Mouse (Mus musculus) intestine, postnatal 0 days (tissue): Measurements from ENCODE around the gene Tmem239. TPM values are rescaled to one million over a fixed set of nuclear protein-coding genes. Genes with fewer than 3 reads are reported as not detected.

Experiments used
- ATAC-seq: fragments of 200-750 bp; cut with Nextera tagmentation; 2 replicates; pipeline ENCODE4 v1.8.0; 2017; ENCODE audit warnings: mild to moderate bottlenecking, moderate TSS enrichment, moderate library complexity
- H3K27ac ChIP-seq: fragments of 300-500 bp; sonication (generic); 2 replicates; pipeline ENCODE4 v1.5.1; 2014; ENCODE audit warnings: mild to moderate bottlenecking, low read depth, low read length, moderate library complexity
- H3K27me3 ChIP-seq: fragments of 300-500 bp; sonication (generic); replicated peaks from 2 replicates; pipeline ENCODE4 v1.6.1; 2014; ENCODE audit warnings: low read length, mixed read lengths; ENCODE audit not compliant: control insufficient read depth, insufficient read depth
- H3K36me3 ChIP-seq: fragments of 300-500 bp; sonication (generic); 2 replicates; pipeline ENCODE4 v1.6.1; 2014; ENCODE audit warnings: mild to moderate bottlenecking, moderate library complexity; ENCODE audit not compliant: control insufficient read depth, insufficient read depth
- H3K4me1 ChIP-seq: fragments of 300-500 bp; sonication (generic); replicated peaks from 2 replicates; pipeline ENCODE4 v1.6.1; 2014; ENCODE audit warnings: antibody characterized with exemption, low read length, mixed read lengths; ENCODE audit not compliant: control insufficient read depth, insufficient read depth
- H3K4me2 ChIP-seq: fragments of 300-500 bp; sonication (generic); replicated peaks from 2 replicates; pipeline ENCODE4 v1.6.1; 2014; ENCODE audit warnings: low read depth, mild to moderate bottlenecking, moderate library complexity
- H3K4me3 ChIP-seq: fragments of 300-500 bp; sonication (generic); 2 replicates; pipeline ENCODE4 v1.5.1; 2014; ENCODE audit warnings: low read depth, low read length
- H3K9ac ChIP-seq: fragments of 300-500 bp; sonication (generic); 2 replicates; pipeline ENCODE4 v1.6.1; 2014; ENCODE audit warnings: mild to moderate bottlenecking, low read depth, low read length
- H3K9me3 ChIP-seq: fragments of 300-500 bp; sonication (generic); 2 replicates; pipeline ENCODE4 v1.6.1; 2016; ENCODE audit warnings: mixed run types; ENCODE audit not compliant: control insufficient read depth
- CTCF ChIP-seq: sonication (generic); IDR thresholded peaks from 2 replicates; pipeline ENCODE4 v1.5.1; 2016; ENCODE audit warnings: low read depth, mild to moderate bottlenecking, control low read depth, antibody characterized with exemption, moderate library complexity
- WGBS: fragments of 180-500 bp; shearing (Covaris S2); extraction: QIAGEN DNeasy Blood & Tissue Kit; methylation state at CpG from one replicate; pipeline ENCODE4 v1.1.7; 2014; 5-methylcytosine and 5-hydroxymethylcytosine counted together
- polyA plus RNA-seq: library from polyadenylated mRNA; unstranded; fragments of >200 nt; fragmentation: Nextera tagmentation; extraction: Ambion mirVana; gene quantifications from 2 replicates; pipeline ENCODE4 v1.2.1, GENCODE M21; 2015

Tmem239 gene
- polyA plus RNA-seq, 1 experiment from 2014 or later = not detected

GRCm38 (mm10) chr2:130392836-130393235, 13.4 kb upstream of the Tmem239 start:
- WGBS = 91% methylated on average over 3 of the region's 3 CpGs

GRCm38 (mm10) chr2:130395696-130396095, 10.6 kb upstream of the Tmem239 start:
- no peak overlapping the region for H3K4me2 ChIP-seq
- H3K9ac ChIP-seq = no peak overlapping the region
- H3K27me3 ChIP-seq = peaks cover 8% of the 10 kb centered on the region; the same call in 1 of the 2 replicates
- H3K4me3 ChIP-seq = no peak overlapping the region
- ATAC-seq = no peak
- 94% methylated on average over 11 of the region's 11 CpGs for WGBS
- H3K9me3 ChIP-seq = no peaks in the 10 kb centered on the region
- H3K27ac ChIP-seq = no peak overlapping the region
- no peaks in the 10 kb centered on the region; the same call in 1 of the 2 replicates for H3K36me3 ChIP-seq
- no peak for TF ChIP-seq CTCF
- H3K4me1 ChIP-seq = no peaks in the 10 kb centered on the region; the same call in 1 of the 2 replicates

More at GRCm38 (mm10) chr2:130392836-130393235, 13.4 kb upstream of the Tmem239 start:
- Histone ChIP-seq H3K4me3 (no peak overlapping the region), H3K4me1 (no peaks in the 10 kb centered on the region; the same call in 1 of the 2 replicates), H3K9ac (no peak overlapping the region), H3K4me2 (no peak overlapping the region), H3K9me3 (no peaks in the 10 kb centered on the region), H3K27me3 (peaks cover under 1% of the 10 kb centered on the region; the same call in 1 of the 2 replicates), H3K27ac (no peak overlapping the region), H3K36me3 (no peaks in the 10 kb centered on the region; the same call in 1 of the 2 replicates)
- no peak for TF ChIP-seq CTCF
- ATAC-seq = no peak

DNA sequence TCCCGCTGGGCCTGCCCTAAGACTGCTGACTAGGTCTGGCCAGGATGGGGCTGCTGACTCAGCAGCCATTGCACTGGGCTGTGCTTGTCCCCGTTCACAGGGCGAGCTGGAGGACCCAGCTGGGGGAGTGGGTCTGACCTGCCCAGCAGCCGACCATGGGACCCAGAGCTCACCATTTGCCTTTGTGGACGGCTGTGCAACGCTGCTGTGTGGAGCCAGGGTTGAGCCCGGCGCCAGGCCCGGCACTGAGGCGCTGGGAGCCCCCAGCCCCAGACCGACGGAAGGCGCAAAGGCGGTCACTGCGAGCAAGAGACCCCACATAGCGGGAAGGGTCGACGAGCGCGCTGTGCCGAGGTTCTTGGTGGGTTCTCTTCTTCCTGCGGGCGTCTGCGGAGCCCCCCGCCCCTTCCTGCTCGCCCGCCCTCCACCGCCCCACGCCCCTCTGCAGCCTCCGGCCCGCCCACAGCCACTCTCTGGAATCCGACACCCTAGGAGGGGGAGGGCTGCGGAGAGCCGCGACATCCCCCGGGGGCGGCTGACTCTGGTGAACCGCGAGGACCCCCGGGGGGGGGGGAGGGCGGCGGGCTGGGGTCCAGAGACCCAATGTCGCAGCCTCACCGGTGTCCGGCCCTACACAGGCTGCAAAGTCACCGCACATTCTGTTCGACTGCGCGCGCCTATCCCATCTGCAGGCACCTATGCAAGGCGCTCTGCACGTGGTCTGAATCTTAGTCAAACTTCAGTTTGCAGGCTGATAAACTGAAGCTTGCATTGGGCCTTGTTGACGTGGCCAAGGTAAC, 8.9 kb upstream of the Tmem239 start, which contains the start of gene Cpxm1:
TSS of gene Cpxm1 (minus strand) at position 389 of the 800 bp plus-strand sequence.
- under 1% methylated on average over 46 of the region's 53 CpGs for WGBS
- H3K4me2 ChIP-seq = peak within 1 kb of the TSS; percentile 76
- peak within 1 kb of the TSS; percentile 48 for H3K4me3 ChIP-seq
- TF ChIP-seq CTCF = no peak
- ATAC-seq = no peak
- peaks cover 8% of the 10 kb centered on the region; the same call in 1 of the 2 replicates for H3K27me3 ChIP-seq
- H3K4me1 ChIP-seq = no peaks in the 10 kb centered on the region; the same call in 1 of the 2 replicates
- H3K36me3 ChIP-seq = no peaks in the 10 kb centered on the region; the same call in 1 of the 2 replicates
- peak within 1 kb of the TSS; percentile 26 for H3K9ac ChIP-seq
- H3K9me3 ChIP-seq = no peaks in the 10 kb centered on the region
- H3K27ac ChIP-seq = no peak within 1 kb of the TSS

GRCm38 (mm10) chr2:130398091-130398490, 8.2 kb upstream of the Tmem239 start:
- no peak for ATAC-seq
- H3K4me3 ChIP-seq = peak overlapping the region; percentile 48; the same call in 1 of the 2 replicates
- no peaks in the 10 kb centered on the region; the same call in 1 of the 2 replicates for H3K36me3 ChIP-seq
- H3K27me3 ChIP-seq = peaks cover 8% of the 10 kb centered on the region; the same call in 1 of the 2 replicates
- H3K4me2 ChIP-seq = peak overlapping the region; percentile 76
- H3K4me1 ChIP-seq = no peaks in the 10 kb centered on the region; the same call in 1 of the 2 replicates
- WGBS = 26% methylated on average over 10 of the region's 14 CpGs
- H3K9ac ChIP-seq = no peak overlapping the region
- no peak overlapping the region for H3K27ac ChIP-seq
- TF ChIP-seq CTCF = no peak
- no peaks in the 10 kb centered on the region for H3K9me3 ChIP-seq

GRCm38 (mm10) chr2:130400046-130400445, 6.2 kb upstream of the Tmem239 start:
- Histone ChIP-seq H3K4me1 (no peaks in the 10 kb centered on the region; the same call in 1 of the 2 replicates), H3K36me3 (no peaks in the 10 kb centered on the region), H3K27me3 (peaks cover 8% of the 10 kb centered on the region; the same call in 1 of the 2 replicates), H3K9ac (no peak overlapping the region), H3K27ac (no peak overlapping the region), H3K9me3 (no peaks in the 10 kb centered on the region), H3K4me3 (no peak overlapping the region), H3K4me2 (no peak overlapping the region)
- ATAC-seq = no peak
- 83% methylated on average over 1 of the region's 1 CpGs for WGBS
- no peak for TF ChIP-seq CTCF

- H3K9me3 ChIP-seq = no peaks in the 10 kb centered on the region
- no peak for TF ChIP-seq CTCF
- H3K4me3 ChIP-seq = no peak overlapping the region
- WGBS = 73% methylated on average over 4 of the region's 4 CpGs
- no peak for ATAC-seq
- H3K4me2 ChIP-seq = no peak overlapping the region
- H3K36me3 ChIP-seq = no peaks in the 10 kb centered on the region
- no peaks in the 10 kb centered on the region; the same call in 1 of the 2 replicates for H3K4me1 ChIP-seq
- no peak overlapping the region for H3K9ac ChIP-seq
- no peak overlapping the region for H3K27ac ChIP-seq
- H3K27me3 ChIP-seq = peaks cover 8% of the 10 kb centered on the region; the same call in 1 of the 2 replicates
These were observed 4.4 kb upstream of the Tmem239 start for GRCm38 (mm10) chr2:130401891-130402290.
